Mouse (Mus musculus): Measurements from ENCODE around the gene Olfr707. TPM values are rescaled to one million over a fixed set of nuclear protein-coding genes. Genes with fewer than 3 reads are reported as not detected.
"Not testable (repeated sequence)": the region's sequence is repeated elsewhere in the genome, so short reads cannot be mapped to it uniquely, and the experiment has no call there.

Gene Olfr707
- total RNA-seq (2021): not detected
- long read RNA-seq, experiment 1: 0 reads
- long read RNA-seq, experiment 2: 0 reads

DNA sequence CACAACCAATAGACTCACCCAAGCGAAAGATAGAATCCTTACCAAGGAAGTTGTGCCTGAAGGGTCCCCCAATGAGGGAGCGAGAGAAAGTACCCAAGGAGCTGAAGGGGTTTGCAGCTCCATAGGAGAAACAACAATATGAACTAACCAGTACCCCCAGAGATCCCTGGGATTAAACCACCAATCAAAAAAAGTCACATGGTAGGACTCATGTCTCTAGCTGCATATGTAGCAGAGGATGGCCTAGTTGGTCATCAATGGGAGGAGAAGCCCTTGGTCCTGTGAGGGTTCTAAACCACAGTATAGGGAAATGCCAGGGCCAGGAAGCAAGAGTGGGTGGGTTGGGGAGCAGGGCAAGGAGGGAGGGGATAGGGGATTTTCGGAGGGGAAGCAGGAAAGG is at the start of gene Olfr707:
Gene Olfr707, minus strand, starts transcription at position 101 of the 400 bp plus-strand sequence.
- intact Hi-C loops (cut with DNase I): not testable (repeated sequence)

DNA sequence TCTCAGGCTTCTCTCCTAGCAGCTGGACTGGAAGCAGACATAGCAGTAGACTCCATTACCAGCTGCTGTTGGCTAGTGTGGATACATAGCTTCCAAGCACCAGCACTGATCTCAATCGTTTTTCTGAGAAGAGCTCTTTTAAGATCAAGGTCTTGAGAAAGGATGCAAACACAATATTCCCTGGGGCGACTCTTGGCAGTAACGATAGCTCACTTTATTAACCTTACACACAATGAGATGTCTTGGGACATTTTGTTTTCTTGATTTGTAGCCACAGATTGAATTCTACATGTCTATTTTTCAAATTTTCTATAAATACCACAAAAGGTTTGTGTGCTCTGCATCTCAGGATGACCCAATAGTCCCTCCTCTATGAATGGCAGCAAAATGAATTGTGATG is 47.2 kb upstream of the Olfr707 start, which contains the start of gene Olfr710:
Gene Olfr710, minus strand, starts transcription at position 101 of the 400 bp plus-strand sequence.
- intact Hi-C loops (cut with DNase I): no loop called here

More for the DNA sequence above, at the start of gene Olfr707:
- not testable (repeated sequence) for DNase-seq (ENCODE audit: low spot score in 2 of 2)

DNA sequence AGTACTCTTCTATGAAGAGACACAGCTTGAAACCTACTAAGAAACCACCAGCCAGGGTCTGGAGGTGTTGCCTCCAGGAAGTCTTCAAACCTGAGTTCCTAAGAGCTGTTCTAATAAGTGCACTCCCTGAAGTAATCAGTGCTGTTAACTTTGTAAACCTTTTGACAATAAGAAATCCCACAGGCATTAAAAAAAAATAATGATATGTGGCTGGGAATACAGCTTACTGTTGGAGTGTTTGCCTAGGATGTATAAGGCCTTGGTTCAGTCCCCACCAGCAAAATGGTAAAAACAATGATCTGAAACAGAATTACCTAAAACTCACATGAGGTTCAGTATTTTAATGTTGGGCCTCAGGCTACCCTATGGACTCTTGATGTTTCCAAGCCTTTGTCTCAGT is 31.1 kb upstream of the Olfr707 start, which contains the start of gene Olfr709-ps1:
Gene Olfr709-ps1, minus strand, starts transcription at position 101 of the 400 bp plus-strand sequence.
- DNase-seq (ENCODE audit: low spot score in 2 of 2): no peak
- intact Hi-C loops (cut with DNase I): no loop called here

More for the DNA sequence above, 47.2 kb upstream of the Olfr707 start, which contains the start of gene Olfr710:
- DNase-seq (ENCODE audit: low spot score in 2 of 2): no peak

DNA sequence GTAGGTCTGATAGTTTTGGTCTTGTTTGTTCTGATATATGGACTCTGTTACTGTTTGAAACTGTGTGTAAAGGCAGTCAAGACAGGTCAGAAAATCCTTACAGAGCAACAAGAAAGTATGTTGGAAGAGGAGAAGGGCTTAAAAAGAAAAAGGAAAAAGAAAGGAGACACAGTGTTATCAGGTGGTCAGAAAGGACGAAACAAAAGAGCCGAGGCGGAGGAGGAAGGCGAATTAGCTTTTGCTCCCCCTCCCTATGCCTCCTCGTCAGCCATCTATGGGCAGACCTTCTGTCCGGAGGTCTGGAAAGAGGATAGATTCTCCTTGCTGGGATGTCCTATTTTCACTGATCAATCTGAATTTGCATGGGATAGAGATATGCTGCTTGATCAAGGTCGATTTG is 19.9 kb upstream of the Olfr707 start:
- DNase-seq (ENCODE audit: low spot score in 2 of 2); intact Hi-C loops (cut with DNase I): not testable (repeated sequence)

DNA sequence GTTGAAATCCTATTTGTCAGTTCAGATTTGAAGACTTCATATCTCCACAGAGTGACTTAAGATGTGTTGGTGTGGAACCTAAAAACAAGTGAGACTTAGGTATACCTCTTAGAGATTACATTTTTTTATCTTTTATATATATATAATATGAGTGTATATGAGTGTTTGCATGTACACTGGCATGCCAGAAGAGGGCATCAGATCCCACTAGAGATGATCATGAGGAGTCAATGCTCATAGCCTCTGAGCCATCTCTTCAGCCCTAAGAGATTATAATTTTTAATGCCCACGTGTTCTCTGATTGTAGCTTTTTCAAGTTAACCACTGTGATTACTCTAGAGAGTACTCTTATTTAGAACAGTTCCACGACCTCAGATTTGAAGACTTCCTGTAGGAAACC is 6.6 kb upstream of the Olfr707 start, which contains the start of gene Olfr1532-ps1:
Gene Olfr1532-ps1, plus strand, starts transcription at position 326 of the 400 bp plus-strand sequence.
- no peak for DNase-seq (ENCODE audit: low spot score in 2 of 2)
- intact Hi-C loops (cut with DNase I): no loop called here

DNA sequence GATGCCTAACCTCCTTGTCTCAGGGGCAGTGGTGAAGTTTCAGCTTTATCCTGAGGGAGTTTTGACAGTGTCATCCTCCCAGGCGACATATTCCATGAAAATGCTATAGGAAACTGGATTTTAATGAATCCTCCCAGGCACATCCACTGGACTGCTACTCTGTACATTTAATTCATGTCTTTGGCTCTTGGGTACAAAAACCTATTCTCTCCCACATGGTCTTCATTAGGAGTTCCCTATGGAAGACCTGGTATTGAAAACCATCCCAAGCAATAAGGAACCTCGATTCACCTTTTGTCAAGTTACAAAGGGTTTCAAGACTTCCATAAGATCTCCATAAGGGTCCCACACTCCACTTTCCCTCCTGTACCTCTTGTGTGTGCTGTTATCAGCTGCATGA is 13.0 kb downstream of the Olfr707 start, which contains the start of gene Olfr706:
Gene Olfr706, minus strand, starts transcription at position 101 of the 400 bp plus-strand sequence.
- intact Hi-C loops (cut with DNase I): no loop called here
- no peak for DNase-seq (ENCODE audit: low spot score in 2 of 2)

DNA sequence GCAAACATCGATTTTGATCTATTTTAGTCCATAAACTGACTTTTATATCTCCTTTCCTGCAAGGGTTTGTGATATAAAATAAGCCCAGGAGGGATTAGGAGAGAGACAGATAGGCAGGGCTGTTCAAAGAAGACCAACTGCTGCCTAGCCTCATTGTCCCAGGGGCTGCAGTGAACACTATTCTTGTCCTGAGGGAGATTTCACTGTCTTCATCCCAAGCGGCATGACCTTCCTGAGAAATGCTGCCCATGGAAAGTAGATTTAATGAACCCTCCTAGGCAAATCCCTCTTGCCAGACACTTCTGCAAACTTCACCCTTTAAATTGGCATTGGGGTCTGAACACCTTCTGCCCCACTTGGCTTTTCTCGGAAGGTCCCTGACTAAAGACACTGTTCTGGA is 24.2 kb downstream of the Olfr707 start, which contains the start of gene Olfr705:
Gene Olfr705, minus strand, starts transcription at position 101 of the 400 bp plus-strand sequence.
- intact Hi-C loops (cut with DNase I): no loop called here
- no peak for DNase-seq (ENCODE audit: low spot score in 2 of 2)

DNA sequence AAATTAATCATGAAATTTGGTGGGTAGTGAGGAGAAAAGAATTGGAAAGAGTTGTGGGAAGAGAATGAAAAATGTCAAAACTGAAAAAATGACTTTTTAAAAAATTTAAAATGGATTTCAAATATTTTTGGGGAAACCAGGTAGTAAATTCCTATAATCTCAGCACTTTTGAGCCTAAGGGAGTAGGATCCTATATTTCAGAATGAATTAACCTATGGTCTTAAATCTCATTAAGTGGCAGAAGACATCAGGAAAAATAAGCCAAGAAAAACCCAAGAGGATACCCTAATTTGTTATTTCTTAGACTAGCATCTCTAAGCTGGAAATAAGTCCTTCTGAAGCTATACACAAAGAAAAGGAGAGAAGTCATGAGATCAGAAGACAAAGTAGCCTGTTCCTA is 38.2 kb downstream of the Olfr707 start, which contains the start of gene Olfr704:
Gene Olfr704, plus strand, starts transcription at position 301 of the 400 bp plus-strand sequence.
- no peak for DNase-seq (ENCODE audit: low spot score in 2 of 2)
- intact Hi-C loops (cut with DNase I): no loop called here

DNA sequence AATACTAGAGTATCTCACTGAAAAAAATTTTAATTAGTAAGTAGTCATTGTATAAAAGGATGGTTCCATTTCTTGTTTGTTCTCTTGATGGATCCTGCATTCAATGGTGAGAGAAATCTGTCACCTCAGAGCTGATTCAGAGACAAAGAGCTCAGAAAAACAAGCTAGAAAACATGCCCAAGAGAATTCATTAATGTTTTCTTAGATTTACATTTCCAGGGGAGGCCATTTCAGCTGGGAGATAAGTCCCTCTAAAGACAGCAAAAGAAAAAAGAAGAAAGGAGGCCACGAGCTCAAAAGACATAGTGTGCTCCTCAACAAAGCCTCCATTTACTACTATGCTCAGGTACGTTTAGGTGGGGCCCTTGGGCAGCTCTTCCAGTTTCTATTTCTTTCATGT is 58.0 kb downstream of the Olfr707 start, which contains the start of gene Olfr703:
Gene Olfr703, plus strand, starts transcription at position 301 of the 400 bp plus-strand sequence.
- intact Hi-C loops (cut with DNase I): no loop called here
- DNase-seq (ENCODE audit: low spot score in 2 of 2): no peak

Other genes with a start within 250 kb of the Olfr707 start
- gene Olfr693, start 220.7 kb downstream of the Olfr707 start, total RNA-seq (2021): not detected
- not detected for gene Olfr694, start 209.4 kb downstream of the Olfr707 start, total RNA-seq (2021)
- gene Olfr695, start 184.8 kb downstream of the Olfr707 start, total RNA-seq (2021): not detected
- gene Olfr697, start 158.8 kb downstream of the Olfr707 start, total RNA-seq (2021): not detected
- gene Olfr698, start 145.8 kb downstream of the Olfr707 start, total RNA-seq (2021): not detected
- not detected for gene Olfr699, start 108.0 kb downstream of the Olfr707 start, total RNA-seq (2021)
- not detected for gene Olfr700, start 92.4 kb downstream of the Olfr707 start, total RNA-seq (2021)
- not detected for gene Olfr701, start 87.1 kb downstream of the Olfr707 start, total RNA-seq (2021)
- gene Olfr702, start 67.3 kb downstream of the Olfr707 start, total RNA-seq (2021): not detected
- gene Olfr703, start 57.9 kb downstream of the Olfr707 start, total RNA-seq (2021): not detected
- gene Olfr704, start 38.1 kb downstream of the Olfr707 start, total RNA-seq (2021): not detected
- not detected for gene Olfr705, start 24.4 kb downstream of the Olfr707 start, total RNA-seq (2021)
- gene Olfr706, start 13.1 kb downstream of the Olfr707 start, total RNA-seq (2021): not detected
- gene Olfr1532-ps1, start 6.8 kb upstream of the Olfr707 start, total RNA-seq (2021): not detected
- gene Olfr709-ps1, start 31.0 kb upstream of the Olfr707 start, total RNA-seq (2021): not detected
- gene Olfr710, start 47.1 kb upstream of the Olfr707 start, total RNA-seq (2021): not detected
- gene Olfr6, start 62.7 kb upstream of the Olfr707 start, total RNA-seq (2021): not detected
- gene Olfr711, start 74.2 kb upstream of the Olfr707 start, total RNA-seq (2021): not detected
- not detected for gene Olfr2, start 104.8 kb upstream of the Olfr707 start, total RNA-seq (2021)
- gene Olfr713, start 129.9 kb upstream of the Olfr707 start, total RNA-seq (2021): not detected
- not detected for gene Olfr714, start 169.7 kb upstream of the Olfr707 start, total RNA-seq (2021)
- not detected for gene Olfr17, start 192.0 kb upstream of the Olfr707 start, total RNA-seq (2021)
- gene Olfr715b, start 209.1 kb upstream of the Olfr707 start, total RNA-seq (2021): not detected
- not detected for gene Olfr715, start 229.8 kb upstream of the Olfr707 start, total RNA-seq (2021)
- gene Olfr716, start 237.1 kb upstream of the Olfr707 start, total RNA-seq (2021): not detected